Mouse (Mus musculus) MEL (cell line): ENCODE data around the gene Bicdl1. TPM values are rescaled to one million over a fixed set of nuclear protein-coding genes. Genes with fewer than 3 reads are reported as not detected.

Source experiments
- DNase-seq: peaks from one replicate; pipeline ENCODE4 v3.0.0; 2011; ENCODE audit warnings: low read depth, low spot score
- H3K27ac ChIP-seq: 2 replicates; pipeline ENCODE4 v1.5.1; 2012; ENCODE audit warnings: low read depth, mild to moderate bottlenecking, control low read depth, low read length, moderate library complexity; ENCODE audit not compliant: control insufficient read depth
- H3K27me3 ChIP-seq, 2 experiments: fragments of 150-350 bp in 1 of 2; sonication (generic) in 1 of 2; 2 replicates each; pipeline ENCODE4 v1.6.1; 2012; ENCODE audit warnings: low read length in 2 of 2, mild to moderate bottlenecking in 2 of 2, improper control_type of control experiment in 1 of 2, moderate library complexity in 1 of 2; ENCODE audit not compliant: insufficient read depth in 2 of 2, control insufficient read depth in 1 of 2
- H3K36me3 ChIP-seq, 2 experiments: 2 replicates each; pipeline ENCODE4 v1.6.1; 2012 to 2014; ENCODE audit warnings: low read length in 2 of 2, improper control_type of control experiment in 1 of 2, inconsistent platforms in 1 of 2, mild to moderate bottlenecking in 1 of 2; ENCODE audit not compliant: insufficient read depth in 2 of 2, control insufficient read depth in 1 of 2
- H3K4me1 ChIP-seq, 2 experiments: fragments of 150-350 bp in 1 of 2; sonication (generic) in 1 of 2; 2 replicates each; pipeline ENCODE4 v1.6.1; 2012; ENCODE audit warnings: low read length in 2 of 2, improper control_type of control experiment in 1 of 2, mild to moderate bottlenecking in 1 of 2; ENCODE audit not compliant: insufficient read depth in 2 of 2, control insufficient read depth in 1 of 2
- H3K4me3 ChIP-seq, 2 experiments: fragments of 150-350 bp in 1 of 2; sonication (generic) in 1 of 2; 2 replicates each; pipeline ENCODE4 v1.5.1; 2012; ENCODE audit warnings: low read depth in 2 of 2, low read length in 2 of 2, mild to moderate bottlenecking in 2 of 2, moderate library complexity in 2 of 2, control low read depth in 1 of 2, improper control_type of control experiment in 1 of 2; ENCODE audit not compliant: control insufficient read depth in 1 of 2, insufficient read depth in 1 of 2
- H3K79me2 ChIP-seq: 2 replicates; pipeline ENCODE4 v1.6.1; 2012; ENCODE audit warnings: mild to moderate bottlenecking, low read length, moderate library complexity; ENCODE audit not compliant: control insufficient read depth, poor library complexity, insufficient read depth
- H3K9ac ChIP-seq: 2 replicates; pipeline ENCODE4 v1.6.1; 2012; ENCODE audit warnings: low read depth, mild to moderate bottlenecking, control low read depth, low read length, moderate library complexity; ENCODE audit not compliant: control insufficient read depth, poor library complexity, severe bottlenecking
- H3K9me3 ChIP-seq: fragments of 150-350 bp; sonication (generic); replicated peaks from 2 replicates; pipeline ENCODE4 v1.6.1; 2012; ENCODE audit warnings: mild to moderate bottlenecking, low read length, improper control_type of control experiment, moderate library complexity; ENCODE audit not compliant: insufficient read depth
- BHLHE40 ChIP-seq: IDR thresholded peaks from 2 replicates; pipeline ENCODE4 v1.6.1; 2012; ENCODE audit warnings: low read depth, mild to moderate bottlenecking, inconsistent platforms, low read length, improper control_type of control experiment, borderline replicate concordance
- CHD2 ChIP-seq: IDR thresholded peaks from 2 replicates; pipeline ENCODE4 v1.6.1; 2011; ENCODE audit warnings: low read length, improper control_type of control experiment
- E2F4 ChIP-seq: IDR thresholded peaks from 2 replicates; pipeline ENCODE4 v1.6.1; 2011; ENCODE audit warnings: low read depth, low read length, improper control_type of control experiment, borderline replicate concordance
- EP300 ChIP-seq, 2 experiments: IDR thresholded peaks; 2 replicates each; pipeline ENCODE4 v1.6.1; 2011; ENCODE audit warnings: improper control_type of control experiment in 2 of 2, low read length in 2 of 2, low read depth in 1 of 2, mild to moderate bottlenecking in 1 of 2
- ETS1 ChIP-seq: IDR thresholded peaks from 2 replicates; pipeline ENCODE4 v1.6.1; 2012; ENCODE audit warnings: low read depth, mild to moderate bottlenecking, inconsistent platforms, low read length, improper control_type of control experiment, moderate library complexity
- GABPA ChIP-seq: IDR thresholded peaks from 2 replicates; pipeline ENCODE4 v1.6.1; 2012; ENCODE audit warnings: low read depth, mild to moderate bottlenecking, inconsistent platforms, low read length, improper control_type of control experiment, moderate library complexity
- GATA1 ChIP-seq: IDR thresholded peaks from 2 replicates; pipeline ENCODE4 v1.6.1; 2011; ENCODE audit warnings: low read depth, low read length, improper control_type of control experiment
- HCFC1 ChIP-seq: IDR thresholded peaks from 2 replicates; pipeline ENCODE4 v1.6.1; 2012; ENCODE audit warnings: low read depth, mild to moderate bottlenecking, inconsistent platforms, low read length, improper control_type of control experiment, moderate library complexity
- JUND ChIP-seq: IDR thresholded peaks from 2 replicates; pipeline ENCODE4 v1.6.1; 2011; ENCODE audit warnings: low read depth, mild to moderate bottlenecking, improper control_type of control experiment, low read length
- MYB ChIP-seq: IDR thresholded peaks from 2 replicates; pipeline ENCODE4 v1.6.1; 2011; ENCODE audit warnings: mild to moderate bottlenecking, low read depth, low read length, improper control_type of control experiment
- POLR2A ChIP-seq, 2 experiments: IDR thresholded peaks; 2 replicates each; pipeline ENCODE4 v1.6.1; 2011 to 2012; ENCODE audit warnings: low read length in 2 of 2, mild to moderate bottlenecking in 2 of 2, control low read depth in 1 of 2, improper control_type of control experiment in 1 of 2, low read depth in 1 of 2, moderate library complexity in 1 of 2; ENCODE audit not compliant: control insufficient read depth in 1 of 2, insufficient read depth in 1 of 2, poor library complexity in 1 of 2
- POLR2AphosphoS2 ChIP-seq: IDR thresholded peaks from 2 replicates; pipeline ENCODE4 v1.6.1; 2011; ENCODE audit warnings: low read length, improper control_type of control experiment
- POLR2AphosphoS5 ChIP-seq: IDR thresholded peaks from 2 replicates; pipeline ENCODE4 v1.6.1; 2012; ENCODE audit warnings: low read depth, borderline replicate concordance, mild to moderate bottlenecking, inconsistent platforms, low read length, moderate library complexity, mixed read lengths
- SMC3 ChIP-seq: IDR thresholded peaks from 2 replicates; pipeline ENCODE4 v1.6.1; 2011; ENCODE audit warnings: low read depth, low read length, improper control_type of control experiment
- TAL1 ChIP-seq: IDR thresholded peaks from 2 replicates; pipeline ENCODE4 v1.6.1; 2012; ENCODE audit warnings: mild to moderate bottlenecking, inconsistent platforms, low read length, moderate library complexity, mixed read lengths
- TBP ChIP-seq: IDR thresholded peaks from 2 replicates; pipeline ENCODE4 v1.8.0; 2011; ENCODE audit warnings: low read depth, low read length, improper control_type of control experiment
- UBTF ChIP-seq: IDR thresholded peaks from 2 replicates; pipeline ENCODE4 v1.6.1; 2012; ENCODE audit warnings: low read depth, mild to moderate bottlenecking, inconsistent platforms, low read length, improper control_type of control experiment, moderate library complexity, borderline replicate concordance; ENCODE audit not compliant: insufficient read depth
- USF1 ChIP-seq: IDR thresholded peaks from 2 replicates; pipeline ENCODE4 v1.6.1; 2014; ENCODE audit warnings: low read depth, mild to moderate bottlenecking, inconsistent platforms, low read length, improper control_type of control experiment, moderate library complexity
- USF2 ChIP-seq, 2 experiments: IDR thresholded peaks; 2 replicates each; pipeline ENCODE4 v1.6.1; 2011 to 2012; ENCODE audit warnings: improper control_type of control experiment in 2 of 2, low read length in 2 of 2, borderline replicate concordance in 1 of 2, inconsistent platforms in 1 of 2, low read depth in 1 of 2, mild to moderate bottlenecking in 1 of 2; ENCODE audit not compliant: insufficient read depth in 1 of 2
- ZNF384 ChIP-seq: IDR thresholded peaks from 2 replicates; pipeline ENCODE4 v1.6.1; 2012; ENCODE audit warnings: low read depth, mild to moderate bottlenecking, inconsistent platforms, low read length, improper control_type of control experiment
- polyA plus RNA-seq, 2 experiments: library from polyadenylated mRNA; stranded (reverse) in 1 of 2; unstranded in 1 of 2; fragments of >175 nt in 1 of 2; fragments of >200 nt in 1 of 2; gene quantifications; 2 replicates each; pipeline versions ENCODE4 v1.2.1 to v1.2.4; 2012; ENCODE audit warnings: low replicate concordance in 2 of 2, low read depth in 1 of 2; ENCODE audit not compliant: insufficient read length in 2 of 2, insufficient read depth in 1 of 2, missing spikeins in 1 of 2
- total RNA-seq: library from RNA; depleted of rRNA; stranded (reverse); fragments of 300-350 nt; gene quantifications from 2 replicates; pipeline ENCODE4 v1.2.3, GENCODE M21; 2012

The Bicdl1 gene
- total and polyA plus RNA-seq, 3 experiments, result 3.5 to 13.4 TPM; not detected in 1

DNA sequence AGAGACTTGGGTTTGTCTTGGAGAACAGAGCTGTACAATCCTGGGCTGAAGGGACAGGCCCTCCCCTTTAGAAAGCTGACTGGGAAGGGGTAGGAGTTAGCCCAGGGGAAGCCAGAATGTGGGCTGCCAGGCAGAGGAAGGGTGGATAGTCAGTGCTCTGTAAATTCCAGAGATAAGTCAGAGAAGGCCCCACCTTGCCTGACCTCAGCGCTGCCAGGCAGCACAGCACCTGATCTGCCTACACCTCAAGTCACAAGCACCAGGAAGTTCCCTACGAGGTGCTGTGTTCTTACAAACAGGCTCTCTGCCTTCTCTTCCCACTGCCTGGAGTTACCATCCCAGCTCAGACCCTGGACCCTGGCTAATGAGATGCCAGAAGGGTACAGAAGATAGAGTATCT, 61.0 kb downstream of the Bicdl1 start:
- Histone ChIP-seq H3K36me3 (no peaks in the 10 kb centered on the region), H3K4me3 (no peak overlapping the region), H3K27me3 (no peaks in the 10 kb centered on the region), H3K4me1 (no peaks in the 10 kb centered on the region), H3K9me3 (no peaks in the 10 kb centered on the region), H3K79me2 (no peaks in the 10 kb centered on the region), H3K27ac (no peak overlapping the region), H3K9ac (no peak overlapping the region)
- DNase-seq, result no peak
- TF ChIP-seq USF1 (no peak), USF2 (IDR thresholded peaks at IDR 0.05; ENCODE audit: borderline replicate concordance in 1 of 2, insufficient read depth in 1 of 2, low read depth in 1 of 2, low read length in 2 of 2) (no peak), CHD2 (no peak), UBTF (no peak), TBP (no peak), HCFC1 (no peak), ZNF384 (no peak), JUND (no peak), ETS1 (no peak), EP300 (IDR thresholded peaks at IDR 0.05; ENCODE audit: low read depth in 1 of 2, low read length in 2 of 2) (no peak), POLR2AphosphoS5 (no peak), E2F4 (no peak), SMC3 (no peak), BHLHE40 (no peak), TAL1 (no peak)

DNA sequence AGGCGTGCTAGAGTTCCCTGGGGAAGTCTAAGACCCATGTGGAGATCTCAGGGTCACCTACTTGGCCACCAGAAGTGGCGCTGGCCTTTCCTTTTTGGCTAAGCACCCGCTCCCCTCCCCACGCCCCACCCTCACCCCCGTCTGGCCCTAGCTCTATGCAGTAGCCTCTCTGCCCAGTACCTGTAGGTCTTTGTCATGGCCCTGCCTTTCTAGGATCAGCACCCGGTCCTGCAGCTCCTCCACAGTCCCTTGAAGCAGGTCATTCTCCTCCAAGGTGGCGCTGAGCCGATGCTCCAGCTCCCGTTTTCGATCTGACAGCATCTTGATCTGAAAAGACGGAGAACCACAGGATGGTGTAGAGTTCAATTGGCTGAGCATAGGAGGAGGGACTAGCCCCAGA, 61.4 kb downstream of the Bicdl1 start:
- no peak for DNase-seq
- Histone ChIP-seq H3K36me3 (no peaks in the 10 kb centered on the region), H3K9ac (no peak overlapping the region), H3K27me3 (no peaks in the 10 kb centered on the region)
- TF ChIP-seq POLR2AphosphoS2 (no peak), GABPA (no peak), GATA1 (no peak), MYB (no peak), POLR2A (IDR thresholded peaks at IDR 0.05; ENCODE audit: control insufficient read depth in 1 of 2, insufficient read depth in 1 of 2, low read depth in 1 of 2, low read length in 2 of 2, poor library complexity in 1 of 2) (no peak)
- TF ChIP-seq, all 39 proteins: peak for 0
- Histone ChIP-seq H3K79me2 (no peaks in the 10 kb centered on the region), H3K4me1 (no peaks in the 10 kb centered on the region), H3K4me3 (no peak overlapping the region), H3K9me3 (no peaks in the 10 kb centered on the region), H3K27ac (no peak overlapping the region)
